Mouse (Mus musculus) lung, embryonic 16.5 days (tissue): ENCODE results near the gene Pdcd6ip. TPM values are rescaled to one million over a fixed set of nuclear protein-coding genes. Genes with fewer than 3 reads are reported as not detected.
"Not testable (repeated sequence)": the region's sequence is repeated elsewhere in the genome, so short reads cannot be mapped to it uniquely, and the experiment has no call there.

ENCODE experiments used
- ATAC-seq: fragments of 200-750 bp; cut with Nextera tagmentation; 2 replicates; pipeline ENCODE4 v1.8.0; 2017; ENCODE audit warnings: low read depth, mild to moderate bottlenecking, moderate library complexity
- H3K27ac ChIP-seq: fragments of 300-500 bp; sonication (generic); 2 replicates; pipeline ENCODE4 v1.5.1; 2014; ENCODE audit warnings: mild to moderate bottlenecking, control low read depth, low read length
- H3K27me3 ChIP-seq: fragments of 300-500 bp; sonication (generic); 2 replicates; pipeline ENCODE4 v1.6.1; 2014; ENCODE audit warnings: low read depth, low read length, mixed read lengths; ENCODE audit not compliant: control insufficient read depth, insufficient read depth
- H3K36me3 ChIP-seq: fragments of 300-500 bp; sonication (generic); 2 replicates; pipeline ENCODE4 v1.6.1; 2014; ENCODE audit warnings: low read length; ENCODE audit not compliant: control insufficient read depth, insufficient read depth
- H3K4me1 ChIP-seq: fragments of 300-500 bp; sonication (generic); replicated peaks from 2 replicates; pipeline ENCODE4 v1.6.1; 2014; ENCODE audit warnings: low read length, mixed read lengths; ENCODE audit not compliant: control insufficient read depth, insufficient read depth
- H3K4me2 ChIP-seq: fragments of 300-500 bp; sonication (generic); 2 replicates; pipeline ENCODE4 v1.6.1; 2014; ENCODE audit warnings: low read depth, low read length, control low read depth
- H3K4me3 ChIP-seq: fragments of 300-500 bp; sonication (generic); 2 replicates; pipeline ENCODE4 v1.5.1; 2014; ENCODE audit warnings: mild to moderate bottlenecking, low read length, control low read depth
- H3K9ac ChIP-seq: fragments of 300-500 bp; sonication (generic); 2 replicates; pipeline ENCODE4 v1.6.1; 2014; ENCODE audit warnings: low read length, control low read depth
- H3K9me3 ChIP-seq: fragments of 300-500 bp; sonication (generic); 2 replicates; pipeline ENCODE4 v1.6.1; 2016; ENCODE audit warnings: low read length; ENCODE audit not compliant: control insufficient read depth
- WGBS: fragments of 180-500 bp; shearing (Covaris S2); extraction: QIAGEN DNeasy Blood & Tissue Kit; methylation state at CpG from one replicate; pipeline ENCODE4 v1.1.7; 2014; 5-methylcytosine and 5-hydroxymethylcytosine counted together
- polyA plus RNA-seq: library from polyadenylated mRNA; unstranded; fragments of >200 nt; fragmentation: Nextera tagmentation; extraction: Ambion mirVana; gene quantifications from 2 replicates; pipeline ENCODE4 v1.2.1, GENCODE M21; 2015

Pdcd6ip gene
- polyA plus RNA-seq, 1 experiment from 2014 or later, result 81.4 TPM

GRCm38 (mm10) chr9:113663476-113663875, 44.6 kb downstream of the Pdcd6ip start:
- Histone ChIP-seq H3K4me3 (no peak overlapping the region), H3K27ac (no peak overlapping the region), H3K27me3 (no peaks in the 10 kb centered on the region), H3K4me2 (no peak overlapping the region), H3K4me1 (no peaks in the 10 kb centered on the region), H3K36me3 (peaks cover 34% of the 10 kb centered on the region), H3K9ac (no peak overlapping the region), H3K9me3 (peaks cover 4% of the 10 kb centered on the region; the same call in 1 of the 2 replicates)
- WGBS, result 72% methylated on average over 4 of the region's 4 CpGs
- no peak for ATAC-seq

- no peaks in the 10 kb centered on the region for H3K9me3 ChIP-seq
- no peak overlapping the region for H3K4me3 ChIP-seq
- H3K27ac ChIP-seq, result no peak overlapping the region
- ATAC-seq, result no peak
- H3K4me1 ChIP-seq, result no peaks in the 10 kb centered on the region
- H3K27me3 ChIP-seq, result no peaks in the 10 kb centered on the region
- no peak overlapping the region for H3K4me2 ChIP-seq
- 91% methylated on average over 1 of the region's 1 CpGs for WGBS
- no peak overlapping the region for H3K9ac ChIP-seq
- peaks cover 38% of the 10 kb centered on the region for H3K36me3 ChIP-seq
These were observed 50.2 kb downstream of the Pdcd6ip start for GRCm38 (mm10) chr9:113657837-113658236.

GRCm38 (mm10) chr9:113653571-113653970, 54.5 kb downstream of the Pdcd6ip start:
- H3K27me3 ChIP-seq, result no peaks in the 10 kb centered on the region
- H3K4me3 ChIP-seq, result no peak overlapping the region
- H3K9ac ChIP-seq, result no peak overlapping the region
- peaks cover 23% of the 10 kb centered on the region for H3K36me3 ChIP-seq
- H3K4me2 ChIP-seq, result no peak overlapping the region
- H3K4me1 ChIP-seq, result no peaks in the 10 kb centered on the region
- WGBS, result 64% methylated on average over 8 of the region's 8 CpGs
- H3K27ac ChIP-seq, result no peak overlapping the region
- no peaks in the 10 kb centered on the region for H3K9me3 ChIP-seq
- no peak for ATAC-seq

- Histone ChIP-seq H3K36me3 (peaks cover 6% of the 10 kb centered on the region), H3K9ac (no peak overlapping the region), H3K27ac (no peak overlapping the region), H3K27me3 (no peaks in the 10 kb centered on the region), H3K9me3 (no peaks in the 10 kb centered on the region), H3K4me1 (no peaks in the 10 kb centered on the region), H3K4me3 (no peak overlapping the region), H3K4me2 (no peak overlapping the region)
- 85% methylated on average over 8 of the region's 8 CpGs for WGBS
- ATAC-seq, result no peak
These were observed 57.3 kb downstream of the Pdcd6ip start for GRCm38 (mm10) chr9:113650787-113651186.

GRCm38 (mm10) chr9:113649211-113649610, 58.8 kb downstream of the Pdcd6ip start:
- H3K27ac ChIP-seq, H3K4me1 ChIP-seq, H3K9me3 ChIP-seq, ATAC-seq, H3K4me2 ChIP-seq, H3K36me3 ChIP-seq, H3K9ac ChIP-seq, H3K4me3 ChIP-seq, H3K27me3 ChIP-seq: not testable (repeated sequence)
- 70% methylated on average over 8 of the region's 8 CpGs for WGBS

GRCm38 (mm10) chr9:113645837-113646169, 62.3 kb downstream of the Pdcd6ip start:
- Histone ChIP-seq H3K36me3 (no peaks in the 10 kb centered on the region), H3K4me2 (no peak overlapping the region), H3K4me1 (no peaks in the 10 kb centered on the region), H3K27me3 (no peaks in the 10 kb centered on the region), H3K9ac (no peak overlapping the region), H3K9me3 (no peaks in the 10 kb centered on the region), H3K27ac (no peak overlapping the region), H3K4me3 (no peak overlapping the region)
- no peak for ATAC-seq
- WGBS, result 34% methylated on average over 5 of the region's 5 CpGs

- Histone ChIP-seq H3K4me1 (no peaks in the 10 kb centered on the region), H3K9ac (no peak overlapping the region), H3K4me2 (no peak overlapping the region), H3K27ac (no peak overlapping the region), H3K9me3 (no peaks in the 10 kb centered on the region), H3K27me3 (no peaks in the 10 kb centered on the region), H3K36me3 (no peaks in the 10 kb centered on the region), H3K4me3 (no peak overlapping the region)
- 26% methylated on average over 8 of the region's 11 CpGs for WGBS
- ATAC-seq, result peak; percentile 36
These were observed 62.8 kb downstream of the Pdcd6ip start for GRCm38 (mm10) chr9:113645153-113645836.

GRCm38 (mm10) chr9:113644701-113645100, 63.4 kb downstream of the Pdcd6ip start:
- no peak overlapping the region for H3K27ac ChIP-seq
- H3K36me3 ChIP-seq, result no peaks in the 10 kb centered on the region
- no peak for ATAC-seq
- WGBS, result 67% methylated on average over 5 of the region's 5 CpGs
- no peak overlapping the region for H3K4me2 ChIP-seq
- H3K9ac ChIP-seq, result no peak overlapping the region
- H3K4me1 ChIP-seq, result no peaks in the 10 kb centered on the region
- H3K4me3 ChIP-seq, result no peak overlapping the region
- H3K9me3 ChIP-seq, result no peaks in the 10 kb centered on the region
- H3K27me3 ChIP-seq, result no peaks in the 10 kb centered on the region

GRCm38 (mm10) chr9:113644076-113644475, 64.0 kb downstream of the Pdcd6ip start:
- WGBS, result 79% methylated on average over 3 of the region's 3 CpGs
- no peak for ATAC-seq

GRCm38 (mm10) chr9:113643669-113644068, 64.4 kb downstream of the Pdcd6ip start:
- 82% methylated on average over 15 of the region's 15 CpGs for WGBS
- Histone ChIP-seq H3K9ac (no peak overlapping the region), H3K4me2 (no peak overlapping the region), H3K4me1 (no peaks in the 10 kb centered on the region), H3K36me3 (no peaks in the 10 kb centered on the region), H3K4me3 (no peak overlapping the region), H3K9me3 (no peaks in the 10 kb centered on the region), H3K27me3 (no peaks in the 10 kb centered on the region), H3K27ac (no peak overlapping the region)
- no peak for ATAC-seq

More at GRCm38 (mm10) chr9:113644076-113644475, 64.0 kb downstream of the Pdcd6ip start:
- Histone ChIP-seq H3K27ac (no peak overlapping the region), H3K4me1 (no peaks in the 10 kb centered on the region), H3K27me3 (no peaks in the 10 kb centered on the region), H3K9ac (no peak overlapping the region), H3K9me3 (no peaks in the 10 kb centered on the region), H3K4me3 (no peak overlapping the region), H3K4me2 (no peak overlapping the region), H3K36me3 (no peaks in the 10 kb centered on the region)
